Mouse (Mus musculus): ENCODE data around the gene Fh1.
A peak's percentile ranks its signal among the peaks of the same experiment; 100 is the strongest.

The Fh1 gene

DNA sequence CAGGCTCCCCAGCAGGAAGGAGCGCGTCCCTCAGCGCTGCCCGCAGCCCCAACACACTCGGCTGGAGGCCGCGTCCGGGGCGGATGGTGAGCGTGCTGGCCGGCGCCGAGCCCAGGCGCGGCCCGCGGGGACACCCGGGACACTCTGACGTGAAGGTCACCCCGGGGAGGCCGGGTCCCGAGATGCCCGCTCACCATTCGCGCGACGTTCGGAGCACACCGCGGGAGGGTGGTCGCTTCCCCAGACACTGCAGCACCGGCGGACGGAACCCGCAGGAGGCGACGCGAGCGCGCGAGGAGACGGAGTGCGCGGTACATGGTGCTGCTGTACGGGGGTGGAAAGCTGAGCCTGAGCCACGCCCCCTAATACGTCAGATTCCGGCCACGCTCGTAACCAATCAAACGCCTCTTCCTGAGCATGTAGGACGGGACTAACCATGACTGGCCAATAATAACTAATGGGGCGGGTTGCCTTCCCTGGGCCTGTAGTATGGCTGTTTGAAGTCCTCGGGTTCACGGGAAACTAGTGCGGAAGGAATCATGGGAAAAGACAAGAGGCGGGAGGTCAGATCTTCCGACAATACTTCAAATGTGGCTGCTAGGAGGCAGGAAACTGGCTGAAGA, at the start of gene Fh1:
Gene Fh1 (minus strand): TSS at position 379 of the 623 bp plus-strand sequence.
- peak; percentile 93 for DNase-seq (ENCODE audit: low spot score in 2 of 2)

DNA sequence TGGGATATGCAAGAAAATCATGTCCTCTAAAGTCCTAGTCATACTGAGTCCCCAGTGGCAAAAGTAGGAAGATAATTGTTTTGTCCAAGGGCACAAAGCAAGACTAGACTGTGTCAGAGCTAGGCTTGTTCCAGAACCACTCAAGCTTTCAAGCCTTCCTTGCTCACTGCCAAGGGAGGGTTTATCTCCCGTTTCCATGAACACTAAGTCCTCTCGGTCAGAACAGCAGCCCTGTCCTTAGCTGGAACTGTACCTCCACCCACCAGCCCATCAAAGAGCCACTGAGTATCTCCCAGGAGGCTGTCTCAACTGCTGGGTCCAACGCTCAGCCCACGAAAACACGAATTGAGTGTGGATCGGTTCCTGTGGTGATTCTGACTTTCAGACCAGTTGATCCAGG, 49.7 kb upstream of the Fh1 start:
- DNase-seq (ENCODE audit: low spot score in 2 of 2) = no peak

DNA sequence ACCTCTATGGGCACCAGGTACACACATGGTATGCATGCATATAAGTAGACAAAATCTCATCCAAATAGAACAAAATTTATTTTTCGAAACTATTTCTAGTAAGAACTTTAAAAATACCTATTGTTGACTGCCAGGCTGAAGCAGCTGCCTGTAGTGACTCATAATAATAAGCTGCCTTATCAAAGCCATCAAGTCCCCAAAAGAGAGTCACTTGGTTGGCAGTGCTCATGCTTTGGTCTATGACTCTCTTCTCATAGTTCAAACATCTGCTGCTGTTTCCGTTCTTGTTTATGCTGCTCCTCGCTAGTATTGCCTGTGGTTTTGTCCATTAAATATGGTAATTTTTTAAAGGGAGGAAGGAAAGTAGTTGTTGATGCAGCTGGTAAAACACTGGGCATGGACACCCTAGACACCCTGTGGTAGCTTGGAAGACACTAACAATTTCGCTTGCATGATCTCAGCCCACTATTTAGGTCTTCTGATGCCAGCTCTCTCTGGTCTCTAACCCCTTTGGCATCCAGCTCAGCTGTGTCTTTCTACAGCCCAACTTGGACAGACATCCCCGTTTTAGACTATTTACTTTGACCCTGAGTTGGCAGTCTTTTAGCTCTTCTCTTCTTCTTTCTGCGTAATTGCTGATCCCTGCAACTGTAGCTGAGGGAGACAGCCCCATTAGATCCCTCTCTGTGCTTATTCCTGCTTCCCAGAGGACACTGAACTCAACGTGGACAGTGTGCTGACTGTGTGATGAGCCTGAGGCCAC, 48.3 kb upstream of the Fh1 start:
- no peak for DNase-seq (ENCODE audit: low spot score in 2 of 2)

DNA sequence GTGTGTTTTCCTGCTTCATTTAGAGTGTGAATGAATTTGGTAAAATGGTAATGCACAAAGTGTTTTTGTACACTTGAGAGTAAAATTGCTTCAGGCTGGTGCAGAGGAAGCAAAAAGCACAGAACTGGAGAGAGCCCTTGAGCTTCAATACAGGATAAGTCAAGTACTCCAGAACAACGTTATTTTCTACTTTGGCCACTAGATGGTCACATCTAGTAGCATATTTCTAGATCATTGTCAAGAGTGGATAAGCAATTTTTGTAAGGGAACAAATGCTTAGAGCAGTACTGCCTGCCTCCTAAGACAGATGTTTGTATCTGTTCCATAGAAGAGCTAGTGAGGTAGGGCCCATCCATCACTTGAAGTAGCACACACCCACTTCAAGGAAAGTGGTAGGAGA, 46.2 kb upstream of the Fh1 start:
- DNase-seq (ENCODE audit: low spot score in 2 of 2) = no peak

DNA sequence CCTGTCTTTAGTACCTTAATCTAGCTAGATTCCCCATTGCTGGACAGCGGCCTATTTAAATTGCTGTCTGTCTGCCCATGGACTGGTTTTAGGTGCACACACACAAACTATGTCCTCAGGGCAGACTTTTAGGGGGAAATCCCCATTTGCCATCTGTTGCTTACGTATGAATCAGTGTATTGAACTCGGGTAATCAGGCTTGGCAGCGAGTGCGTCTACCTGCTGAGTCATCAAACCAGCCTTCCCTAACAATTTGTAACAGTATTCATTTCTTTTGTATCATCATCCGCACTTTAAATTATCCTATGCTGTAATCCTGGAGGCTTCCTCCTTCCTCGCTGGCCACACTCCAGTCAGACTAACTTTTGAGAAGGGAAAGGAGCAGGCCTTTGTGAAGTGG, 44.6 kb upstream of the Fh1 start:
- no peak for DNase-seq (ENCODE audit: low spot score in 2 of 2)

DNA sequence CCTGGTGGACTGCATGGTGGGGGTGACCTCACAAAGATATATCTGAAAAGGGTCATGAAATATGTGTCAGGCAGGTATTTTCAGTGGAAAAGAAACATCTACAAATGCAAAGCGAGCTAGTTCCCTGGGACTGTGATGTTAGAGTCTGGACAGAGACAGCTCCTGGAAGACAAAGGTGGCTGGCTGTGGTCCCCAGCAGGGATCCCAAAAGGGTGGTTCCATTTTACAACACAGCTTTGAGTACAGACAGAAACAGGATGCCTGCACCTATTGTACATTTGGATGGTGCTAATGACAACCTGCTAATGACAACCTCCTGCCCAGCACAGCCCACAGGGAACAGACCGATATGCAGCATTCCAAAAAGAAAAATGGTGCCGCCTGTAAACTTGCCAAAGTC, 44.0 kb upstream of the Fh1 start:
- DNase-seq (ENCODE audit: low spot score in 2 of 2) = no peak

DNA sequence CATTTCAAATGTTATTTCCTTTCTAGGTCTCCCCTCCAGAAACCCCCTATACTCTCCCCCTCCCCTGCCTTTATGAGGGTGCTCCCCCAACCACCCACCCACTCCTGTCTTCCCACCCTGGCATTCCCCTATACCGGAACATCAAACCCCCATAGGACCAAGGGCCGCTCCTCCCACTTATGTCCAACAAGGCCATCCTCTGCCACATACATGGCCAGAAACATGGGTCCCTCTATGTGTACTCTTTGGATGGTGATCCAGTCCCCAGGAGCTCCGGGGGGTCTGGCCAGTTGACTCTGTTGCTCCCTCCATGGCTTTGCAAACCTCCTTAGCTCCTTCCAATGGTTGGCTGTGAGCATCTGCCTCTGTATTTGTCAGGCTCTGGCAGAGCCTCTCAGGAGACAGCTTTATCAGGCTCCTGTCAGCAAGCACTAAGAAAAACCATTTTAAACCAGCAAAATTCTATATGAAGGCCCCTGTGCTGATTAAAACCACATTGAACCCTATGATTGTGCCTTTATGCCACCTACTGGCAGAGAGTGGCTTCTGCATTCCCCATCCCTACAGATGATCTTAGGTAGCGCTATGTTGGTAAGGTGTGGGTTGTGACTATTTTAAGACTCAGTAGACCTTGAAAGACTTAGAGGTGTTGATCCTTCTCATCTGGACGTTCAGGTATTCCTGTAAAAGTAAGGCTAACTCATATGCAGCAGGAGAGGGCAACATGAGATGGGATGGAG, 43.4 kb upstream of the Fh1 start:
- no peak for DNase-seq (ENCODE audit: low spot score in 2 of 2)

DNA sequence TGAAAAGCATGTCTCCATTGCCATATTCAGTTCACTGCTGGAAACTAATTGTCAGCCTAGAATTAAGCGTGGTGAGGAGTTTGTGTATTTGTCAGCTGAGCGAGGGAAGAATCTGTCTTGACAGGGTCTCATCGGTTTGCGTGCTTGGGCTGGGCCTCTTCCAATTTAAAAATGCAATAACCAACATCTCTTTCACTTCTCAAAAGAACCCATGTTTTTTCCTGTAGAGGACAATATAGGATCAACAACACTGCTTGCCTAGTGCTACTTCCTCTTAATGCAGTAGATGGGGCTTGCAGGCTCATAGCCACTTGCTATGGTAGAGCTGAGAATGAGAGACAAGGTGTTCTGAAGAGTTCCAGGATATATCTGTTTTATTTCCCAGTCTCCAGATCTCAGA, 34.5 kb upstream of the Fh1 start:
- DNase-seq (ENCODE audit: low spot score in 2 of 2) = no peak

DNA sequence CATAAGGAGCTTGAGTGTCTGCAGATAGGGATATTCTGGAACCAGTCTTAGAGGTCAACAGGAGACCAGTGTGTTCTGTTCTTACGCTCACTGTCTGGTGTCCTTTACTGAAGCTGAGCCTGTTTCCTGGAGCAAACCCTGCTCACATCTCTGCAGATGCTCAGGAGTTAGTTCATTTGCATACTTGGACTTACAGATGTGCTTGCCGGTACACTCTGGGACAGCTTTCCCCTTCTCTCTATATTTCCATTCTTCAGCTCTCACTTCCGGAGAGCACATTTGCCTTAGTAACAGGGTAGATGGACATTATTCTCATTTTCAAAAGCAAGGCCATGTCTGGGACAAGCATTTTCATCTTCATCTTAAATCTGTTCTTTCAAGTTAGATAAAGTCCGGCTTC, 23.2 kb upstream of the Fh1 start:
- DNase-seq (ENCODE audit: low spot score in 2 of 2) = no peak

DNA sequence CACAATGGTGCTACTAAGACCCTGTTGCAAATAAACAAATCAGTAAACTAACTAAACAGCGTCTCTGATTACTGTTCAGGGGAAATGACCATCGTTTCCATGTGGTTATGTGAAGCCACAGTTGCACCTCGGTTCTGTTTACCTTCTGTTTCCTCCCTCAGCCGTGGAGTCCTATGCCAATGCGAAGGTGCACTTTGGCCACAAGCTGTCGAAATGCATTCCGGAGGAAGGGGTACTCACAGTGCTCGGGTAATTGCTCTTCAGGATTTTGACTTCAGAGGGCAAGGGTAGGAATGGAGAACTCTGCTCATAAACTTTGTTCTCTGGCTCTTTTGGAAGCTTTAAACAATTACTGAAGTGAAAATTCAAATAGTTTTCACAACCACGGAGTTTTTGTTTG, 21.5 kb upstream of the Fh1 start:
- DNase-seq (ENCODE audit: low spot score in 2 of 2) = no peak

DNA sequence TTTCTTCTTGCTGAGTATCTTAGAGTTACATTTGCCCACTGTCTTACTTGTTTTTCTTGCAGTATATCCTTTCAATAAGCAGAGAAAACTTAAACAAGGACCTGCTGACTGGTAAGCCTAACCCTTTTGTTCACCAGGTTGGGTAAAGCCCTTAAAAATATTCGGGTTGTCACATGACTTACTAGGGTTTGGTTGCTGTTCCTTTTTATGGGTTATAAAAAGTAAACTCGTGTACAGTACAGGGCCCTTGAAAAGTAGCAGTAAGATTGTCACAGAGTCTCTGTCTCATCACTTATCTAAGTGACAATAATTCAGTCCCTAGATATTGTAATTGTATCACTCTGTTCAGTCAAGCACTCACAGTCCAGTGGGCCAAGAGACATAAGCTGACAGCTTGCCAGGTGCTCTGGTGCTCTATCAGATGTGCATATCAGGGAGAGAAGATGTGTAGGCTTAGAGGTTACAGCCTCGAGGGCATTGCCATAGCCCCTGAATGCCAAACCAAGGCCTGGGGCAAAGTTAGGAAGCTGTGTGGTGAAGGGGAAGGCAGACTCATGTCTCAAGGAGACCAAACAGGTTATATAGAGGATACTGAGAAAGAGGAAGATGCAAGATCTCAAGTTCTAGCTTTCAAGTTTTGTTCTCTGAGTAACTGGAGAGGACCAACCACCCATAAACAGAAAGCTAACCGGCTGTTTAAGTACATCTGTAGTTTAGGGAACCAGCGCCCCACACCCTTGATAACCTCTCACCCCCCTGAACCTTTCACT, 18.2 kb upstream of the Fh1 start:
- no peak for DNase-seq (ENCODE audit: low spot score in 2 of 2)

DNA sequence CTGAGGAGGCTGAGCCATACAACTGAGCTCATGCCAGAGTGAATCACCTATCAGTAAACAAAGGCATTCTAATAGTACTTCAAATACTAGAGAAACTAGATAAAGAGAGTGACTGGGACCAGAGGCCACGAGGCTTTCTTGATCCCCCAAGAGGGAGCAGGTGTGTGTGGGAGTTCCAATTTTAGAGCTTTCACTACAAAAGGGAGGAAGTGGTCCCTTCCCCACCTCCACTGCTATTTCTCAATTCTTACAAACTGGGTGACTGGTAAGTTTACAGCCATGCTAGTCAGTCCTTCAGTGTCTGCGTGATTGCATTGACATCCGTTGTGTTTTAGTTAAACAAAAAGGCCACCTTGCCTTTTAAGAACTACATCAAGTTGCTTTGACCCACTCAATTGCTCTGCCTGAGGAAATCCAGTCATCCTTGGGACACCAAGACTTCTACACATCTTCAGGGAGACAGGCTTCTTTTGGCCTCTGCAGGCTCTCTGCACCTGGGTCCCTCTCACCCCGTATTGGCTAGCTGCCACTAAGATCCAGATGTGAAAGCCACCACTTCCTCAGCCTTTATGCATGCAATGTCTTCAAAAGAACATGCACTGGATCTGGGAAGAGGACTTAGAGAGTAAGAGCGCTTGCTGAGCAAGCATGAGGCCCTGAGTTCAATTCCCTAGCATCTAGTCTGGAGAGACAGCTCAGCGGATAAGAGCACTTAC, 15.2 kb upstream of the Fh1 start:
- DNase-seq (ENCODE audit: low spot score in 2 of 2) = no peak

DNA sequence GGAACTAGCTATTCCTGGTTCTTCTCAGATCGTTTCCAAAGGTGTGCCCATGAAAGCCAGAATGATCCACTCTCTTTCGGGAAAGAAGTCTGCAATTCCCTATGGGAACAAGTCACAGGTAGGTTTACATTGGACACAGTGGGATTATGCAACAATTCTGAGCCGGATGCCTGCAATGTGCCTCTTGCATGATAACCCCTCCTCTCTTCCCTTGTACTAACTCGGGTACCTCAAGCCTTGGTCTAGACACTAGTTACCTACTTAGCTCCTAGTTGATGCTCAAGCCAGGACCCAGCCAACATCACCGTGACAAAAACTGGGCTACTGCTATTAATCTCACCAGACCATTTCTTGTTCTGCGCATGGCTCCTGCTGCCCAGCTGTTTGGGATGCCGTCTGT, 13.6 kb upstream of the Fh1 start:
- no peak for DNase-seq (ENCODE audit: low spot score in 2 of 2)

DNA sequence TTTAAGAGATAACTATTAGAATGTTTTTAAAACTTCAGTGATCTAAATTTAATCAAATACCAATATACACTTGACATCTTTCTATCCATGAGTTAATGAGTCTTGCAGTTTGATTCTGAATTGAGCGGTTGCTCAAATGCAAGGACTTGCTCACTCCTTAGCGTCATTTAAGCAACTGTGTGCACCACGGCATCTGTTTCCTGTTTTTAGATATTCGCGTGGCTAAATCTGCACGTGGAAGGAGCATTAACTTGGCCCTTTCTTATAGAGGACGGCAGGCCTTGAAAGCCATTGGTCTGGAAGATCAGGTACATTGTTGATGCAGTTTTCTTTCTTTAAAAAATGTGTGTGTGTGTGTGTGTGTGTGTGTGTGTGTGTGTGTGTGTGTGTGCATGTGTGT, 12.2 kb upstream of the Fh1 start:
- no peak for DNase-seq (ENCODE audit: low spot score in 2 of 2)

DNA sequence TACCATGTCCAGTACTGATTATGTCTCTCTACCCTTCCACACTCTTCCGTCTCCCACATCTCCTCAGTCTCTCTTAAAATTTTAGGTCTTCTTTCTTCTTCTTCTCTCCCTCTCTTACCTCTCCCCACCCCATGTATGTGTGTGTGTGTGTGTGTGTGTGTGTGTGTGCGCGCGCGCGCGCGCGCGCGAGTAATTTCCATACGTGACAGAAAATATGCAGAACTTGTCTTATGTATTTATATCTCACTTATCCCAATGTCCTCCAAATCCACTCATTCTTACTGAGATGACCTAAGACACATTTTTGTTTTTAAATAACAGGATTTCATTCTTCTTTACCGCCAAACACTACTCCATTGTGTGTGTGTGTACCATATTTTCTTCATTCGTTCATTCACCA, 7.0 kb upstream of the Fh1 start:
- DNase-seq (ENCODE audit: low spot score in 2 of 2) = no peak

DNA sequence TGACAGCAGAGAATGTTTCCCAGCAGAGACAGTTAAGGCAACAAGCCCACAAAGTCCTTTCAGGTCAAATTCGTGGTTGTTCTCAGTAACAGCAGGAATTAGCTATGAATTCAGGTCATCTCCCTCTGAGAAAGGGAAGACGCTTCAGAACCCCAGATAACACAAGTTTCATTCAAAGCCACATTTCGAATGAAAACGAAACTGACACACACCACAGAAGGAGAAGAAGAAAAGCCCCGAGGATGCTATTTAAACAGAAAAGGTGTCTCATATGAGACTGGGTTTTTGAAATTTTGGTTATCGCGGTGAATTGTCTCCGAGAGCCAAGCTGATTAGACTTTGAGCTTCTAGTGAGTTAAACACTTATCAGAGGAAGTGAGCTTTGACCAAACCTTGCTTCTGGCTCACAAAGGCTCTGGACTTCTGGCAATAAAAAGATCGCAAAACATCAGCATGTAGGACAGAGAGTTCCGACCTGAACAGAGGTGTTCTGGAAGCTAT, 6.3 kb upstream of the Fh1 start:
- no peak for DNase-seq (ENCODE audit: low spot score in 2 of 2)

DNA sequence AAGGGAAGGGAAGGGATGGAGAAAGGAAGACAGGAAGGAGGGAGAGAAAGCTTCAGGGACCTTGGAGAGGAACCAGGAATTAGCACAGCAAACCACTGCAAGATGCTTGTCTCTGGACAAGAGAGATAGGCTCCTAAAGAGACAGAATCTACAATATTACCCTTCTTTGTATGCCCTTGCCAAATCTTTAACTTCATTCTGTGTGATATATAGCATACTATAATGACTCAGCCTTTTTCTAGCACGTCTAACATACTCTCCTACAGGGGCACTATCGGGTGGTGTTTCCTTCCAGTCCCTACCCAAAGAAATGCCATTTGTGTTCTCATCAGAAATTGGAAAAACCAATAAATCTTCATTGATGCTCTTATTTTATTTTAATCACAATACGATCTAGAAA, 5.6 kb upstream of the Fh1 start:
- no peak for DNase-seq (ENCODE audit: low spot score in 2 of 2)

DNA sequence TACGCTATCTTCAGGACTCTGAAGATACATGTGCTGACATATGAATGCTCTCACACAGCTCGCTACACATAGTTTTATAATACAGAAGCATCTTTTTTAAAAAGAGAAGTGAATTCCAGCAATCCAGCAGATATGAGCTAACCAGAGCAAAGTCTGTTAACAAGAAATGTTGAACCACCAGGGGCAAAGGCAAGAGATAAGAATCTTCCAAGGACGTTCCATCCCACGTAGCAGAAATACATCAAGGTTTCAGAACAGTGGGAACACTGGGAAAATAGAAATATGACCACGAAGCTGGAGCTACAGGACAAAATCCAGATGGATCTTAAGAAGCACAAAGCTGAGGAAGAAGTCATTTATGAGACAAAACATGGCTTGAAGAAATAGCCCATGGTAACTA, 4.9 kb upstream of the Fh1 start:
- DNase-seq (ENCODE audit: low spot score in 2 of 2) = no peak

DNA sequence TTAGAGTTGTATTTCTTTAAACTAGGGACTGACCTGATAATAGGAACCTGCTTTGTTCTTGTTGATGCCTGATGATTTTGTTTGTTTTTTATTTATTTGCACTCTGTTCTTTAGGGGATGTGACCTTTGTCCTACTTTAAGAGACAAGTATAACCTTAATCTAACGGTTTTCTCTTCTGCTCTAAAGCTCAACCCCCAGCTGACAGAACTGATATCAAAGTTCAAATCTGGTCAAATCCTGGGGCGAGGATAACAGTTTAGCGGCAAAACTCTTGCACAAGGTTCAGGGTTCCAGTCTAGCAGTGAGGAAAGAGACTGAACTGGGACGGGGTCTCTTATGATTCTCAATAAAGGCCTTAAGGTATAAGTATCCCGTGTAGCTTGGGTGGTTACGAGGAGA, 3.8 kb upstream of the Fh1 start:
- DNase-seq (ENCODE audit: low spot score in 2 of 2) = no peak

DNA sequence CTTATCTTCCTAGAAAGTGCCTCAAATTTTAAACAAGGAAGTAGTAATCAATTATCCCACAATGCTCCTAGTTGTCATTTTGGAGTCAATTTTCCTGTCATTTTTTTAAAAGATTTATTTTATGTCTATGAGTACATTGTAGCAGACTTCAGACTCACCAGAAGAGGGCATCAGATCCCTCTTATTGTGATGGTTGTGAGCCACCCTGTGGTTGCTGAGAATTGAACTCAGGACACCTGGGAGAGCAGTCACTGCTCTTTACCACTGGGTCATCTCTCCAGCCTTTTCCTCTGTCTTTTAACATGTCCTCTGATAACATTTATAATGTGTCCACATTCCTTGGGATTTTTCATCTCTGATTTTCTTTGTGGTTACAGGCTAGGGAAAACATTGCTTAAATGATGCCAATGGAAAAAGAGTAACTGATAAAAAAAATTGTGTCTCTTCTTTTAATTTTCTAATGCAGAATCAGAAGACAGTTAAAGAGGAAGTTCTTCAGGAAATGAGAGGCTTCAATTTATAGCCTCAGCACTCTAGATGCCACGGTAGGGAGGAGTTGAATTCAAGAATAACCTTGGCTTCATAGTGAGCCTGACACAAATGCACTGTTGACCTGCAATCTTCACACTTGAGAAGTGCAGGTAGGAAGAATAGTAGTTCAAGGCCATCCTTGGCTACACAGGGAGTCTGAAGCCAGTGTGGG, 706 bp upstream of the Fh1 start:
- DNase-seq (ENCODE audit: low spot score in 2 of 2) = no peak

DNA sequence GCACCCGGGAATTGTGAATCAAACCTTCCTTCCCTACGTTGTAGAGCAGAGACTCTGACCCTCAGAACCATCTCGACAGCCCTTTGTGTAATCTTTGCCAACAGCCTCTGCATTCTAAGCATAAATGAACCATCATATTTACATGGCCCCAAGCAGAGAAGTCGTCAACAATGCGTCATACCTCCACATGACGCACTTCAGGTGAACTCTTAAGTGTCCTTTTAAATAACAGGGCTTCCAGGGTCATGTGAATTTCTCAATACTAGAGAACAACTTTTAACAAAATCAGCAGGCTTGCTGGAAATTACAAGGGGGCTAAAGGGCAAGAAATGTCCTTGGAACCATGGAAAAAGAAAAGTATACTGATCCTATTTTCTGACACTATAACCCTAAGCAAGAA, 1.8 kb downstream of the Fh1 start:
- no peak for DNase-seq (ENCODE audit: low spot score in 2 of 2)

All from urinary bladder, postnatal 4 days (tissue).